Mouse (Mus musculus) testis, adult 2 months (tissue): ENCODE measurements at regions not wholly inside any gene's neighbourhood (a gene's known extent, or its start where the extent isn't known, plus 50 kb on each side); places are given as distances from the start of the nearest gene placed in this dataset.

Source experiments
- CTCF ChIP-seq: fragments of 200-500 bp; IDR thresholded peaks from 2 replicates; pipeline ENCODE4 v1.5.1; 2012; ENCODE audit warnings: low read depth, mild to moderate bottlenecking, inconsistent platforms, low read length, moderate library complexity; ENCODE audit not compliant: control insufficient read depth, insufficient read depth, insufficient replicate concordance
- POLR2A ChIP-seq: fragments of 200-500 bp; IDR thresholded peaks from 2 replicates; pipeline ENCODE4 v1.6.1; 2012; ENCODE audit warnings: low read depth, mild to moderate bottlenecking, inconsistent platforms, low read length, moderate library complexity; ENCODE audit not compliant: control insufficient read depth

DNA sequence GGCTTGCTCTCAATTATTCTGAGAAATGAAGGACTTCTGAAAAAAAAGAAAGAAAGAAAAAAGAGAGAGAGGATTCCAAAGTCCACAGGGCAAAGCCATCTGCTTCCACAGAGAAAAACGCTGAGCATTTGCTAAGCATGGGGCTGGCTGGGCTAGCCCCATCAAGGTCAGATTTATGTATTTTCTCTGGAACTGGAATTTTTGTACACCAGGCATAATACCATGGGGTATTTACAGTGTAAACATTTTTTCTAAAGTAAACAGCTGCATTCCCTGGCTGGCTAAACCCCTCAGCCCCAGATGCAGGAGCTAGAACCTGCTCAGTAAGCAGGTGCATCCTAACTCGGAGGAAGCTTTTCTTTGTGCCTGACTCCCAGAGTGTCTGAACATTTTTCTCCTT is 135.8 kb upstream of the Lrig1 start:
- no peak for TF ChIP-seq CTCF
- TF ChIP-seq POLR2A: no peak
